Mouse (Mus musculus): ENCODE results near the gene Cyp4f18. TPM values are rescaled to one million over a fixed set of nuclear protein-coding genes. Genes with fewer than 3 reads are reported as not detected.
"Not testable (repeated sequence)": the region's sequence is repeated elsewhere in the genome, so short reads cannot be mapped to it uniquely, and the experiment has no call there.

Gene Cyp4f18
- total and polyA plus RNA-seq, 3 experiments, result 0.08 TPM; not detected in 2

DNA sequence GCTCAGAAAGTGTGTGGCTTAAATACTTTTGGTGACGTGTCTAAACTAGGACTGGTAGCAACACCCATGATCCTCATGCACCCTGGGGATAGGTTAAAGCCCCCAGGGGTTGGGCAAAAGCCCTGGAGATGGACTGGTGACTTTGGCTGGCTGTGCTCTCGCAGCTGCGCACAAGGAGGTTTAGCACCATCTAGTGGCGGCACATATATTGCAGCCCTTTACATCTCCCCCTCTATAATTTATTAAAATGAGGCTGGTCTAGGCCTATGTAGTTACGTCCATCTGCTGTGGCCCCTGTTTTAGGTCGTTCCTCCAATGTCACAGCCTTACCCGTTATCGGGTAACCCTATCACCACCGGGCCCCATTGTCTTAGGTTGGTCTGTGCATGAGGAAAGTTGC lies 15.5 kb upstream of the Cyp4f18 start:
- DNase-seq (ENCODE audit: low read depth, low spot score); H3K27ac ChIP-seq (ENCODE audit: control insufficient read depth, low read depth, low read length); H3K4me1 ChIP-seq (ENCODE audit: control insufficient read depth in 1 of 2, insufficient read depth in 2 of 2, low read length in 2 of 2); H3K9me3 ChIP-seq (replicated peaks; ENCODE audit: insufficient read depth, low read length); H3K79me2 ChIP-seq (ENCODE audit: control insufficient read depth, insufficient read depth, low read length, poor library complexity); H3K27me3 ChIP-seq (ENCODE audit: control insufficient read depth in 1 of 2, insufficient read depth in 2 of 2, low read length in 2 of 2); H3K36me3 ChIP-seq (ENCODE audit: control insufficient read depth in 1 of 2, insufficient read depth in 2 of 2, low read length in 2 of 2); H3K4me3 ChIP-seq (ENCODE audit: control insufficient read depth in 1 of 2, insufficient read depth in 1 of 2, low read depth in 2 of 2, low read length in 2 of 2); H3K9ac ChIP-seq (ENCODE audit: control insufficient read depth, low read depth, low read length, poor library complexity, severe bottlenecking): not testable (repeated sequence)

DNA sequence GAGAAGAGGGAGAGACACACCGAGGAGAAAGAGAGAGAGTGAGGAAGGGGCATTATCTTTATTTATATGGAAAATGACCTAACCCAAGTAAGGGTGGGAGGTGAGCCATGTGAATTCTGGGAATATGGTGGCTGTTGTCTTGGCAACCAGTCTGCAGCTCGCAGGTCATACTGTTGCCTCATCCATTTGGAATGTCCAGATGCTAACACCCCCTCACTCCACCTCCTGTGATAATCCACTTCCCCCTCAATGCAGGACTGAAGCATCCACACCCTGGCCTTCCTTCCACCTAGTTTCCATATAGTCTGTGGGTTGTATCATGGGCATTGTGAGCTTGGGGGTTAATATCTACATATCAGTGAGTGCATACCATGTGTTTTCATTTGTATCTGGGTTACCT lies 10.4 kb upstream of the Cyp4f18 start:
- Histone ChIP-seq H3K4me3 (ENCODE audit: control insufficient read depth in 1 of 2, insufficient read depth in 1 of 2, low read depth in 2 of 2, low read length in 2 of 2) (no peak overlapping the region), H3K36me3 (ENCODE audit: control insufficient read depth in 1 of 2, insufficient read depth in 2 of 2, low read length in 2 of 2) (no peaks in the 10 kb centered on the region), H3K9ac (ENCODE audit: control insufficient read depth, low read depth, low read length, poor library complexity, severe bottlenecking) (no peak overlapping the region), H3K9me3 (replicated peaks; ENCODE audit: insufficient read depth, low read length) (no peaks in the 10 kb centered on the region), H3K27me3 (ENCODE audit: control insufficient read depth in 1 of 2, insufficient read depth in 2 of 2, low read length in 2 of 2) (no peaks in the 10 kb centered on the region), H3K4me1 (ENCODE audit: control insufficient read depth in 1 of 2, insufficient read depth in 2 of 2, low read length in 2 of 2) (peaks cover 0 to 2% of the 10 kb centered on the region in 2 experiments; a peak in 1 of 4 replicates), H3K79me2 (ENCODE audit: control insufficient read depth, insufficient read depth, low read length, poor library complexity) (no peaks in the 10 kb centered on the region), H3K27ac (ENCODE audit: control insufficient read depth, low read depth, low read length) (no peak overlapping the region)
- no peak for DNase-seq (ENCODE audit: low read depth, low spot score)
- TF ChIP-seq MXI1 (IDR thresholded peaks at IDR 0.05; ENCODE audit: low read depth, low read length) (no peak), USF1 (IDR thresholded peaks at IDR 0.05; ENCODE audit: low read depth, low read length) (no peak), ZNF384 (IDR thresholded peaks at IDR 0.05; ENCODE audit: low read depth, low read length) (no peak), ELF1 (IDR thresholded peaks at IDR 0.05; ENCODE audit: low read depth, low read length) (no peak), CTCF (IDR thresholded peaks at IDR 0.05 in 2 of 3, conservative IDR thresholded peaks at IDR 0.05 in 1 of 3; ENCODE audit: control insufficient read depth in 1 of 3, insufficient read depth in 1 of 3, low read depth in 2 of 3, low read length in 3 of 3, poor library complexity in 1 of 3, severe bottlenecking in 1 of 3) (no peak), MAFK (IDR thresholded peaks at IDR 0.05; ENCODE audit: borderline replicate concordance, low read depth, low read length) (no peak), ETS1 (IDR thresholded peaks at IDR 0.05; ENCODE audit: low read depth, low read length) (no peak), KAT2A (conservative IDR thresholded peaks at IDR 0.05; ENCODE audit: low read depth, low read length) (no peak), RCOR1 (IDR thresholded peaks at IDR 0.05; ENCODE audit: low read depth, low read length) (no peak)

GRCm38 (mm10) chr8:72019022-72019421 lies 9.6 kb upstream of the Cyp4f18 start:
- H3K4me1 ChIP-seq (ENCODE audit: control insufficient read depth in 1 of 2, insufficient read depth in 2 of 2, low read length in 2 of 2); H3K9me3 ChIP-seq (replicated peaks; ENCODE audit: insufficient read depth, low read length); H3K9ac ChIP-seq (ENCODE audit: control insufficient read depth, low read depth, low read length, poor library complexity, severe bottlenecking); H3K36me3 ChIP-seq (ENCODE audit: control insufficient read depth in 1 of 2, insufficient read depth in 2 of 2, low read length in 2 of 2); H3K27me3 ChIP-seq (ENCODE audit: control insufficient read depth in 1 of 2, insufficient read depth in 2 of 2, low read length in 2 of 2); H3K79me2 ChIP-seq (ENCODE audit: control insufficient read depth, insufficient read depth, low read length, poor library complexity); H3K4me3 ChIP-seq (ENCODE audit: control insufficient read depth in 1 of 2, insufficient read depth in 1 of 2, low read depth in 2 of 2, low read length in 2 of 2); DNase-seq (ENCODE audit: low read depth, low spot score); H3K27ac ChIP-seq (ENCODE audit: control insufficient read depth, low read depth, low read length): not testable (repeated sequence)

DNA sequence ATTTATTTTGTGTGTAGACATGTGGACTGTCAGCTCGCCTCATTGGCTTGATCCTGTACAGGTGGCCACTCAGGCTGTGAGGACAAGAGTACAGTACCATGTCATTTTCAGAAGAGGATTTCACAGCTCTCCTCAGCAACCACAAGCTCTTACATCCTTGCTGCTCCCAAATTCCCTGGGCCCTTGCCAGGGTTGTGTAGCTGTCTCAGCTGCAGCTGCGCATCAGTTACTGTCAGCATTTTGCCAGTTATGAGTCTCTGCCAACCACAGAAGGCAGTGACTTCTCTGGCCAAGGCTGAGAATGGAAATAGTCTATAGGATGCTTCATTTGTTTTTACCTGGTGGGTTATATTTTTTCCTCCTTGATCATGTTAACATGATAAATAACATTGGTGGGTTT lies 8.7 kb upstream of the Cyp4f18 start:
- Histone ChIP-seq H3K27me3 (ENCODE audit: control insufficient read depth in 1 of 2, insufficient read depth in 2 of 2, low read length in 2 of 2) (no peaks in the 10 kb centered on the region), H3K79me2 (ENCODE audit: control insufficient read depth, insufficient read depth, low read length, poor library complexity) (no peaks in the 10 kb centered on the region), H3K27ac (ENCODE audit: control insufficient read depth, low read depth, low read length) (no peak overlapping the region), H3K9me3 (replicated peaks; ENCODE audit: insufficient read depth, low read length) (no peaks in the 10 kb centered on the region), H3K36me3 (ENCODE audit: control insufficient read depth in 1 of 2, insufficient read depth in 2 of 2, low read length in 2 of 2) (no peaks in the 10 kb centered on the region), H3K4me1 (ENCODE audit: control insufficient read depth in 1 of 2, insufficient read depth in 2 of 2, low read length in 2 of 2) (peaks cover 0 to 2% of the 10 kb centered on the region in 2 experiments; a peak in 1 of 4 replicates), H3K9ac (ENCODE audit: control insufficient read depth, low read depth, low read length, poor library complexity, severe bottlenecking) (no peak overlapping the region), H3K4me3 (ENCODE audit: control insufficient read depth in 1 of 2, insufficient read depth in 1 of 2, low read depth in 2 of 2, low read length in 2 of 2) (no peak overlapping the region)
- TF ChIP-seq POLR2AphosphoS2 (IDR thresholded peaks at IDR 0.05; ENCODE audit: low read length) (no peak), NRF1 (IDR thresholded peaks at IDR 0.05; ENCODE audit: insufficient read depth, low read depth, low read length, poor library complexity, severe bottlenecking) (peak; percentile 47; the same call in 1 of the 2 replicates)
- peak; percentile 20 for DNase-seq (ENCODE audit: low read depth, low spot score)

DNA sequence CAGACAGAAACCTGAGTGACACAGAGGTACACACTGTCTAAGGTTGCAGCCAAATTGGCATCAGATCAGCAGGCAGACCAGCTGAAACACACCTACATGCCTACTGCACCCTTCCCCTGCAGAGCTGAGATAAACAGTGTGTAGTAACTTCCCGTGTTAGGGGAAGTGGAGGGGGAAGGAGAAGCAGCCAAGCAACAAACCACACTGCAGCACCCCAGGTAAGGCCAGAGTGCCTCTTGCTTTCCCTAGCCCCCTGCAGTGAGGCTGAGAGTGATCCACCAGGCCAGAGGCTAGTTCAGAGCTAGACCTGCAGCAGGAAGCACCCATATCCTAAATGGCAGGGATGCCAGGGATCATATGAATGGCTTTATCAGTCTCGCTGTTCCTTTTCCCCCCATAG lies 7.9 kb upstream of the Cyp4f18 start:
- DNase-seq (ENCODE audit: low read depth, low spot score), result peak; percentile 29
- H3K4me1 ChIP-seq (ENCODE audit: control insufficient read depth in 1 of 2, insufficient read depth in 2 of 2, low read length in 2 of 2); H3K4me3 ChIP-seq (ENCODE audit: control insufficient read depth in 1 of 2, insufficient read depth in 1 of 2, low read depth in 2 of 2, low read length in 2 of 2); H3K9ac ChIP-seq (ENCODE audit: control insufficient read depth, low read depth, low read length, poor library complexity, severe bottlenecking); H3K27ac ChIP-seq (ENCODE audit: control insufficient read depth, low read depth, low read length); H3K27me3 ChIP-seq (ENCODE audit: control insufficient read depth in 1 of 2, insufficient read depth in 2 of 2, low read length in 2 of 2); H3K79me2 ChIP-seq (ENCODE audit: control insufficient read depth, insufficient read depth, low read length, poor library complexity); H3K36me3 ChIP-seq (ENCODE audit: control insufficient read depth in 1 of 2, insufficient read depth in 2 of 2, low read length in 2 of 2); H3K9me3 ChIP-seq (replicated peaks; ENCODE audit: insufficient read depth, low read length): not testable (repeated sequence)

Measured in MEL (cell line).